Mouse (Mus musculus): ENCODE results near the gene P2ry14. TPM values are rescaled to one million over a fixed set of nuclear protein-coding genes. Genes with fewer than 3 reads are reported as not detected.
"Not testable (repeated sequence)": the region's sequence is repeated elsewhere in the genome, so short reads cannot be mapped to it uniquely, and the experiment has no call there.

The P2ry14 gene
- total and polyA plus RNA-seq, 2 experiments: 0.77 to 2.3 TPM

GRCm38 (mm10) chr3:59092702-59093101 is 60.7 kb downstream of the P2ry14 start:
- Histone ChIP-seq H3K27ac (replicated peaks; ENCODE audit: insufficient read depth, low read depth, low read length) (no peak overlapping the region), H3K9ac (ENCODE audit: low read depth, low read length) (no peak overlapping the region), H3K4me3 (ENCODE audit: insufficient read depth, low read depth, low read length) (no peak overlapping the region), H3K4me1 (ENCODE audit: control insufficient read depth, insufficient read depth, low read length) (peaks cover 2% of the 10 kb centered on the region; the same call in 1 of the 2 replicates), H3K27me3 (ENCODE audit: control insufficient read depth, insufficient read depth, low read length) (no peaks in the 10 kb centered on the region), H3K36me3 (ENCODE audit: control insufficient read depth, insufficient read depth, low read length) (peaks cover 3% of the 10 kb centered on the region; the same call in 1 of the 2 replicates), H3K79me2 (ENCODE audit: control insufficient read depth, insufficient read depth, low read length) (no peaks in the 10 kb centered on the region)
- no peak for TF ChIP-seq POLR2A (IDR thresholded peaks at IDR 0.05; ENCODE audit: extremely low read depth, insufficient read depth, low read length)
- no peak for TF ChIP-seq CTCF (IDR thresholded peaks at IDR 0.05; ENCODE audit: low read depth, low read length)
- 91% methylated on average over 11 of the region's 11 CpGs for WGBS
- no peak for DNase-seq (ENCODE audit: extremely low read depth, low read depth, low spot score)

- Histone ChIP-seq H3K9ac (ENCODE audit: low read depth, low read length) (no peak overlapping the region), H3K27me3 (ENCODE audit: control insufficient read depth, insufficient read depth, low read length) (no peaks in the 10 kb centered on the region), H3K4me3 (ENCODE audit: insufficient read depth, low read depth, low read length) (no peak overlapping the region), H3K27ac (replicated peaks; ENCODE audit: insufficient read depth, low read depth, low read length) (no peak overlapping the region), H3K79me2 (ENCODE audit: control insufficient read depth, insufficient read depth, low read length) (no peaks in the 10 kb centered on the region), H3K4me1 (ENCODE audit: control insufficient read depth, insufficient read depth, low read length) (no peaks in the 10 kb centered on the region), H3K36me3 (ENCODE audit: control insufficient read depth, insufficient read depth, low read length) (no peaks in the 10 kb centered on the region)
- no peak for TF ChIP-seq POLR2A (IDR thresholded peaks at IDR 0.05; ENCODE audit: extremely low read depth, insufficient read depth, low read length)
- no peak for TF ChIP-seq CTCF (IDR thresholded peaks at IDR 0.05; ENCODE audit: low read depth, low read length)
- no peak for DNase-seq (ENCODE audit: extremely low read depth, low read depth, low spot score)
- 69% methylated on average over 7 of the region's 7 CpGs for WGBS
These were observed 72.5 kb downstream of the P2ry14 start for GRCm38 (mm10) chr3:59080919-59081318.

- DNase-seq (ENCODE audit: extremely low read depth, low read depth, low spot score): no peak
- 72% methylated on average over 6 of the region's 6 CpGs for WGBS
- no peak for TF ChIP-seq CTCF (IDR thresholded peaks at IDR 0.05; ENCODE audit: low read depth, low read length)
- TF ChIP-seq POLR2A (IDR thresholded peaks at IDR 0.05; ENCODE audit: extremely low read depth, insufficient read depth, low read length): no peak
- Histone ChIP-seq H3K79me2 (ENCODE audit: control insufficient read depth, insufficient read depth, low read length) (no peaks in the 10 kb centered on the region), H3K27me3 (ENCODE audit: control insufficient read depth, insufficient read depth, low read length) (no peaks in the 10 kb centered on the region), H3K36me3 (ENCODE audit: control insufficient read depth, insufficient read depth, low read length) (no peaks in the 10 kb centered on the region), H3K27ac (replicated peaks; ENCODE audit: insufficient read depth, low read depth, low read length) (no peak overlapping the region), H3K9ac (ENCODE audit: low read depth, low read length) (no peak overlapping the region), H3K4me3 (ENCODE audit: insufficient read depth, low read depth, low read length) (no peak overlapping the region), H3K4me1 (ENCODE audit: control insufficient read depth, insufficient read depth, low read length) (no peaks in the 10 kb centered on the region)
These were observed 73.0 kb downstream of the P2ry14 start for GRCm38 (mm10) chr3:59080293-59080916.

GRCm38 (mm10) chr3:59079327-59079726 is 74.1 kb downstream of the P2ry14 start:
- Histone ChIP-seq H3K27ac (replicated peaks; ENCODE audit: insufficient read depth, low read depth, low read length) (no peak overlapping the region), H3K4me3 (ENCODE audit: insufficient read depth, low read depth, low read length) (no peak overlapping the region), H3K27me3 (ENCODE audit: control insufficient read depth, insufficient read depth, low read length) (no peaks in the 10 kb centered on the region), H3K4me1 (ENCODE audit: control insufficient read depth, insufficient read depth, low read length) (no peaks in the 10 kb centered on the region), H3K79me2 (ENCODE audit: control insufficient read depth, insufficient read depth, low read length) (no peaks in the 10 kb centered on the region), H3K9ac (ENCODE audit: low read depth, low read length) (no peak overlapping the region), H3K36me3 (ENCODE audit: control insufficient read depth, insufficient read depth, low read length) (no peaks in the 10 kb centered on the region)
- DNase-seq (ENCODE audit: extremely low read depth, low read depth, low spot score): peak; percentile 80
- whole genome bisulfite sequencing: 32% methylated on average over 4 of the region's 4 CpGs
- TF ChIP-seq POLR2A (IDR thresholded peaks at IDR 0.05; ENCODE audit: extremely low read depth, insufficient read depth, low read length): no peak
- TF ChIP-seq CTCF (IDR thresholded peaks at IDR 0.05; ENCODE audit: low read depth, low read length): peak; percentile 57

GRCm38 (mm10) chr3:59078585-59078984 is 74.8 kb downstream of the P2ry14 start:
- no peak for DNase-seq (ENCODE audit: extremely low read depth, low read depth, low spot score)
- WGBS: 84% methylated on average over 11 of the region's 11 CpGs
- Histone ChIP-seq H3K79me2 (ENCODE audit: control insufficient read depth, insufficient read depth, low read length) (no peaks in the 10 kb centered on the region), H3K27ac (replicated peaks; ENCODE audit: insufficient read depth, low read depth, low read length) (no peak overlapping the region), H3K27me3 (ENCODE audit: control insufficient read depth, insufficient read depth, low read length) (no peaks in the 10 kb centered on the region), H3K4me1 (ENCODE audit: control insufficient read depth, insufficient read depth, low read length) (no peaks in the 10 kb centered on the region), H3K9ac (ENCODE audit: low read depth, low read length) (no peak overlapping the region), H3K4me3 (ENCODE audit: insufficient read depth, low read depth, low read length) (no peak overlapping the region), H3K36me3 (ENCODE audit: control insufficient read depth, insufficient read depth, low read length) (no peaks in the 10 kb centered on the region)
- TF ChIP-seq POLR2A (IDR thresholded peaks at IDR 0.05; ENCODE audit: extremely low read depth, insufficient read depth, low read length) (no peak), CTCF (IDR thresholded peaks at IDR 0.05; ENCODE audit: low read depth, low read length) (no peak)

GRCm38 (mm10) chr3:59077278-59077677 is 76.1 kb downstream of the P2ry14 start:
- no peak overlapping the region for H3K27ac ChIP-seq (replicated peaks; ENCODE audit: insufficient read depth, low read depth, low read length)
- H3K9ac ChIP-seq (ENCODE audit: low read depth, low read length): no peak overlapping the region
- H3K36me3 ChIP-seq (ENCODE audit: control insufficient read depth, insufficient read depth, low read length): no peaks in the 10 kb centered on the region
- no peaks in the 10 kb centered on the region for H3K27me3 ChIP-seq (ENCODE audit: control insufficient read depth, insufficient read depth, low read length)
- DNase-seq (ENCODE audit: extremely low read depth, low read depth, low spot score): no peak
- 23% methylated on average over 4 of the region's 4 CpGs for WGBS
- H3K4me1 ChIP-seq (ENCODE audit: control insufficient read depth, insufficient read depth, low read length): no peaks in the 10 kb centered on the region
- peak; percentile 52 for TF ChIP-seq CTCF (IDR thresholded peaks at IDR 0.05; ENCODE audit: low read depth, low read length)
- TF ChIP-seq POLR2A (IDR thresholded peaks at IDR 0.05; ENCODE audit: extremely low read depth, insufficient read depth, low read length): no peak
- H3K4me3 ChIP-seq (ENCODE audit: insufficient read depth, low read depth, low read length): no peak overlapping the region
- H3K79me2 ChIP-seq (ENCODE audit: control insufficient read depth, insufficient read depth, low read length): no peaks in the 10 kb centered on the region

- H3K27me3 ChIP-seq (ENCODE audit: control insufficient read depth, insufficient read depth, low read length); DNase-seq (ENCODE audit: extremely low read depth, low read depth, low spot score); H3K9ac ChIP-seq (ENCODE audit: low read depth, low read length); H3K4me3 ChIP-seq (ENCODE audit: insufficient read depth, low read depth, low read length); H3K27ac ChIP-seq (replicated peaks; ENCODE audit: insufficient read depth, low read depth, low read length); H3K4me1 ChIP-seq (ENCODE audit: control insufficient read depth, insufficient read depth, low read length); H3K36me3 ChIP-seq (ENCODE audit: control insufficient read depth, insufficient read depth, low read length); H3K79me2 ChIP-seq (ENCODE audit: control insufficient read depth, insufficient read depth, low read length): not testable (repeated sequence)
- WGBS: 80% methylated on average over 1 of the region's 1 CpGs
These were observed 84.3 kb downstream of the P2ry14 start for GRCm38 (mm10) chr3:59069071-59069470.

All from liver, adult 2 months (tissue).